12 mouse cellular contexts compared by ENCODE assay signal in the genomic region with DNA sequence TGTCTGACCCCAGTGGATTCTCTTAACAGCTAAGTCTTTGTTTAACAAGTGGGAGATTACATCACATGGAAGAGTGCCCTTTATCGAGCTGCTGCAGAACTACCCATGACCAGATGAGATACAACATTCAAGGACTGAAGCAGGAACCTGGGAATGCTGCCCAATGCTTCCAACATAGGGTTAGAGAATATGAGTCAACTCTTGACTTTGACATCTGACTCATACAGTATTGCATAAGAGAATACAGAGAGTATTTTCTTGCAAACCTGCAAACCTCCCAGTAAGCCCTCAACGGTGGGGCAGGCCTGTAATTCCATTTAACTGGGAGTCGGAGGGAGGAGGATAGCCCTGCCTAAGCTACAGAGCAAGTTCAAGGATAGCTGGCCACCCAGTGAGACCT. TPM values are rescaled to one million over a fixed set of nuclear protein-coding genes. Genes with fewer than 3 reads are reported as not detected.
A peak's percentile ranks its signal among the peaks of the same experiment; 100 is the strongest.
DNase-seq lines count a peak whose midpoint lies in the region; ATAC-seq lines count a peak whose summit lies in the region.
"Had no signal": no experiment of that assay in that cellular context is flagged by ENCODE, and none has a peak within 500 bp of the region (broad histone marks: within the 10 kb centered on the region; RNA-seq: fewer than 3 reads in every experiment).

No protein-coding gene starts in this region.

- peak; percentile 46; the same call in 1 of the 2 replicates for ATAC-seq in lung, embryonic 16.5 days (ENCODE audit: low read depth)
- ATAC-seq in stomach, embryonic 15.5 days (ENCODE audit: insufficient read depth, low FRiP score, low read depth): peak; percentile 63
- ATAC-seq: hindbrain, embryonic 16.5 days had no signal

- WGBS in lung, embryonic 16.5 days: 54% methylated on average over 3 of the region's 3 CpGs
- WGBS in stomach, embryonic 15.5 days: 62% methylated on average over 3 of the region's 3 CpGs
- 80% methylated on average over 3 of the region's 3 CpGs for WGBS in midbrain, embryonic 10.5 days

- H3K4me3 ChIP-seq in lung, embryonic 16.5 days (ENCODE audit: low read length): no peak overlapping the region
- no peak overlapping the region for H3K4me3 ChIP-seq in stomach, embryonic 15.5 days (replicated peaks)
- H3K4me3 ChIP-seq in midbrain, embryonic 10.5 days: no peak overlapping the region
- H3K4me3 ChIP-seq: forebrain, embryonic 10.5 days; limb, embryonic 15.5 days had no signal

- no peak overlapping the region for H3K4me2 ChIP-seq in lung, embryonic 16.5 days (ENCODE audit: low read depth, low read length)
- H3K4me2 ChIP-seq in stomach, embryonic 15.5 days: no peak overlapping the region
- H3K4me2 ChIP-seq: limb, embryonic 15.5 days had no signal

- H3K9ac ChIP-seq in lung, embryonic 16.5 days (ENCODE audit: low read length): no peak overlapping the region
- no peak overlapping the region for H3K9ac ChIP-seq in stomach, embryonic 15.5 days
- H3K9ac ChIP-seq: limb, embryonic 15.5 days had no signal

- H3K9me3 ChIP-seq in lung, embryonic 16.5 days (ENCODE audit: control insufficient read depth, low read length): no peaks in the 10 kb centered on the region
- no peaks in the 10 kb centered on the region for H3K9me3 ChIP-seq in stomach, embryonic 15.5 days
- H3K9me3 ChIP-seq in midbrain, embryonic 10.5 days (replicated peaks): no peaks in the 10 kb centered on the region
- H3K9me3 ChIP-seq: forebrain, embryonic 10.5 days; limb, embryonic 15.5 days had no signal

- H3K27ac ChIP-seq in lung, embryonic 16.5 days (ENCODE audit: low read length): no peak overlapping the region
- no peak overlapping the region for H3K27ac ChIP-seq in stomach, embryonic 15.5 days
- no peak overlapping the region for H3K27ac ChIP-seq in midbrain, embryonic 10.5 days (replicated peaks)
- H3K27ac ChIP-seq: forebrain, embryonic 10.5 days; limb, embryonic 15.5 days had no signal

- DNase-seq in lung, postnatal 10 days: no peak
- DNase-seq in adrenal gland, adult 2 months: peak; percentile 87
- DNase-seq in heart, postnatal 25 days (ENCODE audit: low spot score): peak; percentile 27
- no peak for DNase-seq in midbrain, embryonic 10.5 days (ENCODE audit: low spot score)
- no peak for DNase-seq in thymus, postnatal 14 days
- DNase-seq: gastrocnemius, postnatal 36 days; layer of hippocampus, postnatal 36 days had no signal

- H3K4me1 ChIP-seq in lung, embryonic 16.5 days (replicated peaks; ENCODE audit: control insufficient read depth, insufficient read depth, low read length): no peaks in the 10 kb centered on the region
- no peaks in the 10 kb centered on the region for H3K4me1 ChIP-seq in stomach, embryonic 15.5 days
- H3K4me1 ChIP-seq in midbrain, embryonic 10.5 days: peaks cover 10% of the 10 kb centered on the region; the same call in 1 of the 2 replicates
- H3K4me1 ChIP-seq: limb, embryonic 15.5 days had no signal

- intact Hi-C loops in heart, postnatal 25 days (cut with DNase I): loop anchor here (2.0 kb wide), 1 partner anchor 366 kb away; no protein-coding TSS in a partner anchor

- H3K36me3 ChIP-seq in lung, embryonic 16.5 days (ENCODE audit: control insufficient read depth, insufficient read depth, low read length): no peaks in the 10 kb centered on the region
- no peaks in the 10 kb centered on the region for H3K36me3 ChIP-seq in stomach, embryonic 15.5 days
- H3K36me3 ChIP-seq in midbrain, embryonic 10.5 days: no peaks in the 10 kb centered on the region
- H3K36me3 ChIP-seq: forebrain, embryonic 10.5 days; limb, embryonic 15.5 days had no signal

- H3K27me3 ChIP-seq in lung, embryonic 16.5 days (ENCODE audit: control insufficient read depth, insufficient read depth, low read depth, low read length): no peaks in the 10 kb centered on the region
- H3K27me3 ChIP-seq in stomach, embryonic 15.5 days (replicated peaks): no peaks in the 10 kb centered on the region
- 0 out of 2 replicates have a peak, but pooled peaks cover under 1% of the 10 kb centered on the region for H3K27me3 ChIP-seq in midbrain, embryonic 10.5 days (ENCODE audit: low read depth, poor library complexity, severe bottlenecking)
- H3K27me3 ChIP-seq: limb, embryonic 15.5 days had no signal

RNA-seq across cellular contexts. Expression of a gene that starts 15.0 kb away (rescaled TPM):
- 20.3 and 24.1 TPM in 2 replicates for polyA plus RNA-seq in lung, embryonic 16.5 days (2015; fragmentation: Nextera tagmentation; extraction: Ambion mirVana)
- 1 to 10 TPM; 2.3 to 8.1 TPM for total RNA-seq in adrenal gland, adult 2 months (2021)
- polyA plus RNA-seq in adrenal gland, adult 2 months (2012; rRNA removed): 0.38 and 1.1 TPM in 2 replicates
- 1 to 10 TPM; 1.6 to 3.8 TPM for total RNA-seq in heart, postnatal 25 days (2021)
- 14.3 and 15.6 TPM in 2 replicates for polyA plus RNA-seq in stomach, embryonic 15.5 days (2015; fragmentation: Nextera tagmentation; extraction: Ambion mirVana)
- polyA plus RNA-seq in midbrain, embryonic 10.5 days (2016; fragmentation: Nextera tagmentation; extraction: Ambion mirVana): 18.7 and 19.4 TPM in 2 replicates

Comparison
In these comparisons a context has a peak if more than half of its experiments do, and no peak if none do; other contexts are left out.
1. DNase-seq: peak in adrenal gland, adult 2 months (single experiment) and heart, postnatal 25 days (single experiment); none in lung, postnatal 10 days (single experiment), midbrain, embryonic 10.5 days (single experiment) and thymus, postnatal 14 days (single experiment).